Mouse (Mus musculus) cortical plate, adult 2 months (tissue): ENCODE results near the gene Tenm4.

Experiments
- CTCF ChIP-seq: fragments of 200-500 bp; IDR thresholded peaks from 2 replicates; pipeline ENCODE4 v1.5.1; 2011; ENCODE audit warnings: mild to moderate bottlenecking, control low read depth, low read length; ENCODE audit not compliant: insufficient read depth; ENCODE audit errors: extremely low read depth
- POLR2A ChIP-seq: fragments of 200-500 bp; IDR thresholded peaks from 2 replicates; pipeline ENCODE4 v1.6.1; 2011; ENCODE audit warnings: mild to moderate bottlenecking, low read length, control low read depth; ENCODE audit not compliant: insufficient read depth; ENCODE audit errors: extremely low read depth

- TF ChIP-seq POLR2A (no peak), CTCF (no peak)
Measured at GRCm38 (mm10) chr7:96790326-96790725, 619.3 kb downstream of the Tenm4 start.
